Mouse (Mus musculus) effector memory CD4-positive, alpha-beta T cell, adult 7 months (primary cell): Measurements from ENCODE around the gene Vmn1r205. TPM values are rescaled to one million over a fixed set of nuclear protein-coding genes. Genes with fewer than 3 reads are reported as not detected.

ENCODE experiments used
- polyA plus RNA-seq: library from polyadenylated mRNA; unstranded; fragments of 100-300 nt; shearing (Covaris generic); gene quantifications from one replicate; pipeline ENCODE4 v1.2.1, GENCODE M21; 2017

Vmn1r205 gene
- polyA plus RNA-seq = not detected

DNA sequence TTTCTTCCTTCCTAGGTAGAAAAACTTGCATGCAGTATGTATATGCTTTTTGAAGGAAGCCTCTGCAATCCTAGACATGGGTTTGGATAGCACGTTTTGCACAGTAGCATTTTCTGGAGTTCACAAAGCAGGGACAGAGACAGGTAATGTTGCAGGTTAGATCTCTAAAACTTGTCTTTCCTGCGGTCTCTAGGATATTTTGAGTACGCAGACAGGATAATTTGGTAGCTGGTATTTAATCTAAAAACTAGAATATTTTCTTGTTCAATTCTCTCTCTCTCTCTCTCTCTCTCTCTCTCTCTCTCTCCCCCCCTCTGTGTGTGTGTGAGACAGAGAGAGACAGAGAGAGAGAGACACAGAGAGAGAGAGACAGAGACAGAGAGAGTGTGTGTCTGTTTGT is at the start of gene Vmn1r205:
Gene Vmn1r205, minus strand, starts transcription at position 101 of the 400 bp plus-strand sequence.

GRCm38 (mm10) chr13:22624151-22624550 is 31.4 kb upstream of the Vmn1r205 start, which contains the start of gene Vmn1r206:
TSS of gene Vmn1r206 (minus strand) at chr13:22624251.

DNA sequence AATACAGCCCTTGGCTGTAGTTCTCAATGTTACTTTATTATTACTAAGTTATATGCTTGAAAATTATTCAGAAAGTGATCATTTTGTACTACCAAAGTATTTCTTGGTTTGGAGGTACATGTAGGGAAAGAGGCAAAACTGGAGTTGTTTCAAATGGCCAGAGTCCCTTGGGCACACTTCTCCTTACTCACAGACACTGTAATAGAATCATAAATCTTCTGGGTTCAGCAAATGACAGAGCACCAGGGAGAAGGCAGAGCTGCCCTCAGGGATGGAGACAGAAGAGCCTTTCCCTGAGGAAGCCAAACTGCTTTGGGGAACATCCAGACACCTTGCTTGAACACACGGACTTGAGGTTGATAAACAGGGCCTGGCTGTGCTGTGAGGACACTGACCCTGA is 39.9 kb downstream of the Vmn1r205 start, which contains the start of gene Vmn1r204:
Gene Vmn1r204, plus strand, starts transcription at position 301 of the 400 bp plus-strand sequence.

Other genes starting within 250 kb of the Vmn1r205 start
- 0.46 TPM for gene Vmn1r198, start 242.6 kb downstream of the Vmn1r205 start, polyA plus RNA-seq
- gene Vmn1r199, start 213.2 kb downstream of the Vmn1r205 start, polyA plus RNA-seq = not detected
- 0.67 TPM for gene Vmn1r200, start 202.6 kb downstream of the Vmn1r205 start, polyA plus RNA-seq
- not detected for gene Vmn1r201, start 121.1 kb downstream of the Vmn1r205 start, polyA plus RNA-seq
- 0.07 TPM for gene Vmn1r202, start 87.6 kb downstream of the Vmn1r205 start, polyA plus RNA-seq
- 0.12 TPM for gene Vmn1r203, start 74.9 kb downstream of the Vmn1r205 start, polyA plus RNA-seq
- not detected for gene Vmn1r204, start 39.8 kb downstream of the Vmn1r205 start, polyA plus RNA-seq
- gene Vmn1r206, start 31.3 kb upstream of the Vmn1r205 start, polyA plus RNA-seq = 0.35 TPM
- not detected for gene Vmn1r207-ps, start 136.6 kb upstream of the Vmn1r205 start, polyA plus RNA-seq
- gene Vmn1r208, start 184.4 kb upstream of the Vmn1r205 start, polyA plus RNA-seq = 0.20 TPM
- not detected for gene Vmn1r209, start 216.7 kb upstream of the Vmn1r205 start, polyA plus RNA-seq
- gene Vmn1r210, start 238.3 kb upstream of the Vmn1r205 start, polyA plus RNA-seq = 0.15 TPM